Mouse (Mus musculus) bone marrow macrophage, adult 2 months (primary cell): ENCODE data around the gene Rexo1.

Experiments
- CTCF ChIP-seq: IDR thresholded peaks from 2 replicates; pipeline ENCODE4 v1.5.1; 2012; ENCODE audit warnings: low read depth, mild to moderate bottlenecking, low read length, moderate library complexity
- POLR2A ChIP-seq: IDR thresholded peaks from 2 replicates; pipeline ENCODE4 v1.6.1; 2012; ENCODE audit warnings: mild to moderate bottlenecking, low read depth, low read length, borderline replicate concordance

GRCm38 (mm10) chr10:80576351-80577194 is 15.2 kb upstream of the Rexo1 start:
- TF ChIP-seq CTCF (no peak), POLR2A (no peak)
